Mouse (Mus musculus) 3134 (cell line): Measurements from ENCODE around the gene Plin1.

Experiments used
- DNase-seq: peaks from one replicate; pipeline ENCODE4 v3.0.0-alpha.2; 2011; ENCODE audit warnings: low spot score; ENCODE audit not compliant: insufficient read length; ENCODE audit errors: extremely low read depth

The Plin1 gene

DNA sequence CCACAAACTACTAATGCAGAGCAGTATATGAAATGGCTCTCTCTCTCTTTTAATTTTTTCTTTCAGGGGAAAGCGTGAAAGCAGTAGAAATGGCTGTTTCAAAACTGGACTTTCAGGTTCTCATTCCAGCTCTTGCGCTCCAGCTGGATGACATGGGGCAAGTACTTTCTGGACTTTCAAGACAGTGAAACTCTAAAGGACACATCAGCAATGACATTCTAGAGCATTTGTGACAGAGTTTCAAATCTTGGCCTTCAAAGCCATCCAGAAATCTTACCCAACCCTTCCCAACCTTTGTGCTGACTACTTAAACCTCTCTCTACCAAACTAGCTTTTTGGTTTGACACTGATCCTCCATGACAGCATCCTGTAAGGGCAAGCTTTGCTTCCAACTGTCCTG, 6.2 kb upstream of the Plin1 start:
- DNase-seq, result no peak

DNA sequence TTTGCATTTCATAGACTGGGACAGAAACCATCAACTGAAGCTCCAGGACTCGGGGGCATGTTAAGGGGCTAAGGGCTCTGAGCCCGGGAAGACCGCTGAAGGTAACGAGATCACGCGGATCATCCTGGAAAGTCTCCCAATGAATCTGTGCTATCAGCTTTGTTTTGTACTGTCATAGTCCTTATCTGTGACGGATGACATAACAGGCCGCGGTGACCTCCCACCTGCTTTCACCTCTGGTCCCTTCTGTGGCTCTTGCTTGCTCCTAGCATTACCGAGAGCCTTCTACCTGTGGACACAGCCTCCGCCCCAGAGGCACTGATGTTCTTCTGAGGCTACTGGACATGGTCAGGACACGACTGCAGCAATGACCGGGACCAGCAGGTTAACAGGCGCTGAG, 3.8 kb upstream of the Plin1 start:
- DNase-seq, result no peak

GRCm38 (mm10) chr7:79734563-79734962, 1.9 kb upstream of the Plin1 start:
- no peak for DNase-seq

DNA sequence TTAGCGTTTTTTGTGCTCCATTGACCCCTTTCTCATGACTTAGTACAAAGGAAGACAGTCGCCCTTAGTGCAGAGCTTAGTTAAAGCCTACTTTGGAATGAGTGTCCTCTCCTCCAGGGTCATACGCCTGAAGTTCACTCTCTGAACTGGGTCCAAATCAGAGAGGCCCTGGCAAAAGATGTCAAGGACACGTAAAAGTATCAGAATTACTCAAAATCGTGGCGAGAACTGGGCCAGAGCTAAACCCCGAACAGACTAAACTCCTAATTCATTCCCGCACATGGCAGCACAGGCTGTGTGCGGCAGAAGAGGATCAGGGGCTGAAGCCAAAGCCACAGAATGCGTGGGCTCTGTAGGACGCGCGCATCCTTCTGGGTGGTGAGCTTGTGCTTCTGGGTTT, 1.3 kb downstream of the Plin1 start:
- DNase-seq, result no peak

- no peak for DNase-seq
Observed at GRCm38 (mm10) chr7:79729743-79730370, 2.8 kb downstream of the Plin1 start.

- DNase-seq, result peak; percentile 43
Observed at GRCm38 (mm10) chr7:79729169-79729568, 3.5 kb downstream of the Plin1 start.

DNA sequence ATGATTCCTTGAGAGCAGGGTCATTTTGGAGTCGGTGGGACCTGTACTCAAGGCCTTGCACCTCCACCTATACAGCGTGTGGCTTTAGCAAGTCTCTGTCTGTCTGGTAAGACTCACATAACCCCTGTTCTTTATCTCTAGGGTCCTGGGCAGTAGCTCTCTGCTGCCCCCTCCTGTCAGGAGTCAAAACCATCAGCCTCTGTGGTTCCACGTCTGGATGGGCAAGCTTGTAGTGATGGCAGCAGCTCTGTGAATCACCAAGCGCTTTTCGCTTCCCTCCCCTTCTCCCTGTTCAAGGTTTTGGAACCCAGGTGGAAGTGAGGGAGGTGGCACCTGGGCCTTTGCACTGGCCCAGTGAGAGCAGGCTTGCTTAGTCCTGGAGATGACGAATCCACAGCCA, 4.5 kb downstream of the Plin1 start:
- DNase-seq, result no peak

DNA sequence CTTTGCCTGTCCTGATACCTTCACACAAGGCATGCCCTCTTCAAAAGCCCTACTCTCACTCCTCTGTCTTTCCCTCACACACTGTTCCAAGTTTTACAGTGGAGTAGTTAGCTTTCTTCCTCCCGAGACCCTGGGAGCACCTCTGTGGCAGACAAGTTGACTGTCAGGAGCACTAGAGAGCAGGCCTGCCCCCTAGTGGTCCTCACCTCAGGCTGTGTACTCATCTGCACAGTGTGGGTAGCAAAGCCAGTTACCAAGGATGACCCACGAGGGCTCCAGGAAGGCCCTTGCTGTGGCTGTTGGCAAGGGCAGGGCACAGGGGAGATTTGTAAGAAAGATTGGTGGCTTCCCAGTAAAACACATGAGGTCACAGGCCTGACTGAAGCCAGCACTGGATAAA, 5.6 kb downstream of the Plin1 start:
- no peak for DNase-seq

DNA sequence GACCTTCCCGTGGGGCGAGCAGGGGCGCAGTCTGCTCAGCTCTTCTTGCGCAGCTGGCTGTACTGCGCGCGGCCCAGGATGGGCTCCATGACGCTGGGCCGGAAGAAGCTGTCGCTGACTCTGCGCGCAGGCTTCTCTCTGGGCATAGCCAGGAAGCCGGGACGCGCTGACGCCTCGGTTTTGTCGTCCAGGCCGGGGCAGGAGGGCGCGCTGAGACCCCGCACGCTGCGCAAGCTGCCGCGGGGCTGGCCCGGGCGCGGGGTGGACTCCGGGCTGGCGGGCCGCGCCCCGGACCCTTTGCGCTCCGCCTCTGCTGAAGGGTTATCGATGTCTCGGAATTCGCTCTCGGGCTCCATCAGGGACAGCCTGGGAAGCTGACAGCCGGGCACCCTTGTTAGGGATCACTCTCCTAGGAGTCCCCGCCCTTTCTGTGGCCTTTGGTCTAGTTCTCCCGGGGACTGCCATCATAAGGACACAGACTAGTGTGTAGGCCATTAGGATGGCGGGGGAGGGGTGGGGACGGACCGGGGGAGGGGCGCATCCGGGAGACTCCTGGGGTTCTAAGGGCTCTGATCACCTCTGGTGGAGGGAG, 11.2 kb downstream of the Plin1 start:
- no peak for DNase-seq

GRCm38 (mm10) chr7:79715187-79715981, 17.3 kb downstream of the Plin1 start, which contains the start of gene Kif7:
Gene Kif7 (minus strand): TSS chr7:79715720.
- peak; percentile 83 for DNase-seq

DNA sequence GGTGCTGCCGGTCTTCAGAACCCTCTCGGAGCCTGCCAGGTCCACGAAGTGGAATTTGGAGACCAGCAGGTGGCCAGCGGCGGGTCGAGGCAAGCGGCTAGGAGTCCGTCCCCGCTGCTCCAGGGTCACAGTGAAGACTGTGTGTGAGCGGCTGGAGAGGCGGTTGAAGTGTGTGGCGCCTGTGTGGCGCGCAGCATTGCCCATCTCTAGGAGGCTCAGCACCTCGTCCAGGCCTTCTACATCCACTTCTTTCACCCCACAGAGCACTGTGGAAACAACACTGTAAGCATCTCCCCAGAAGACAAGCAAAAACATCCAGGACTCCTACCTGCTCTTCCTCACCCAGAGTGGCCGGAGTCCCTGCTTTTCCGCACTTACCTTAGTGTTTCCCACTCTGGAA, 21.9 kb downstream of the Plin1 start:
- no peak for DNase-seq

GRCm38 (mm10) chr7:79710130-79710607, 22.5 kb downstream of the Plin1 start:
- DNase-seq, result no peak

DNA sequence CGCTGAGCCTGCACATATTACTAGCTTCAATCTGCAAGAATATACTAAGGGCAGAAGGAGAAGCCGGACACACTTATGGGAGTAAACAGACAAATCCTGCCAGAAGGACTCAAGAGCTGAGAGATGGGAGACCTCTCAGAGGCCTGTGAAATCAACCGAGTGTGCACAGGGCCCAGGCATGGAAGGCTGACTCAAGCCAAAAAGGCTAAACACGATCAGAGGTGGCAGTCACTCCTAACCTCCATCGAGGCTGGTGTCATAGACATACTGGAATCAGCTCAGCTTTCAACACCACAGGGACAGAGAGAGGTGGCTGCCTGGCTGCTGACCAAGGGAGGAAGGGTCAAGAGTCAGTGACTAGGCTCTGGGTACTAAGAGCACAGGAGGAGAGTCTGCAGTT, 27.5 kb downstream of the Plin1 start:
- no peak for DNase-seq

DNA sequence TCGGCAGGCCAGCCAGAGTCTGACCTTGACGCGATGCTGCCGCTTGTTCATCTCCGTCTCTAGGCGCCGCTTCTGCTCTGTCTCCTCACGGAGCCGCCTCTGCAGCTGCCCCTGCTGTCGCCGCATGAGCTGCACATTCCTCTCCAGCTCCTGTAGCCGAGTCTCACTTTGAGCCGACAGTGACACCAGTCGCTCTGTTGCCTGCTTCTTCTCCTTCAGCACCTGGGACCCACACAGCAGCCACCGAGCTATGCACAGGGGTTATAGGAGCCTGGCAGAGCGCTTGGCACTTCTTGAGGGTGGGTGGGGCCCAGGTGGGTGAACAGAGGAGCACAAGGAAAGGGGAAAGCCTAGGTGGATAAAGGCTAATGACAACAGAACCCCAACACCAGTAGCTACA, 29.9 kb downstream of the Plin1 start:
- no peak for DNase-seq

GRCm38 (mm10) chr7:79696495-79696894, 36.2 kb downstream of the Plin1 start:
- no peak for DNase-seq

DNA sequence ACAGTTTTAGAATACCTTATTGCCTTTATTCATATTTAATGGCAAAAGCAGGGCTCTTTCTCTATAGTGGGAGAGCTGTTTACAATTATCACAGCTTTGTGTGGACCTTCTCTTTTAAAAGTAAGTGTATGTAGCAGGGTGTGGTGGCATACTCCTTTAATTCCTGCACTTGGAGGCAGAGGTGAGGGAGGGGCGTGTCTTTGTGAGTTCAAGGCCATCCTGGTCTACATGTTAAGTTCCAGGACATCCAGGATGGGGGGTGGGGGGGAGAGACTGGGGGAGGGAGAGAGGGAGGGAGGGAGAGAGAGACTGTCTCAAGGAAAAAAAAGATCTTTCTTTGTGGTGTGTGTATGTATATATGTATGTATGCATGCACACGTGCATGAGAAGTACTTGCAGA, 52.5 kb downstream of the Plin1 start:
- DNase-seq, result no peak

DNA sequence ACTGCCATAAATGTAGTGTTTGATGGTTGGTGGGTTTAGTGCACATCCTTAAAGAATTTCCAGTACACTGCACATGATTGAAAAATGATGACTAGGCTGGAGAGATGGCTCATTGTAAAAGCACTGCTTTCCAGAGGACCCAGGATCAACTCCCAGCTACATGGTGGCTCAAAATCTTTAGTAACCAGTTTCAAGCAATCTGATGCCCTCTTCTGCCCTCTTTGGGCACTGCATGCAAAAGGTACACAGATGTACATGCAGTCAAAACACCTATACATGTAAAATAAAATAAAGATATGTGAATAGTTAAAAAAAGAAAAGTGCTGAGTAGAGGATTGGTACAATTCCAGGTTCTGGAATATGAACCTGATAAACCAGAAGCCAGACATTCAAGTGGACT, 53.5 kb downstream of the Plin1 start:
- no peak for DNase-seq

DNA sequence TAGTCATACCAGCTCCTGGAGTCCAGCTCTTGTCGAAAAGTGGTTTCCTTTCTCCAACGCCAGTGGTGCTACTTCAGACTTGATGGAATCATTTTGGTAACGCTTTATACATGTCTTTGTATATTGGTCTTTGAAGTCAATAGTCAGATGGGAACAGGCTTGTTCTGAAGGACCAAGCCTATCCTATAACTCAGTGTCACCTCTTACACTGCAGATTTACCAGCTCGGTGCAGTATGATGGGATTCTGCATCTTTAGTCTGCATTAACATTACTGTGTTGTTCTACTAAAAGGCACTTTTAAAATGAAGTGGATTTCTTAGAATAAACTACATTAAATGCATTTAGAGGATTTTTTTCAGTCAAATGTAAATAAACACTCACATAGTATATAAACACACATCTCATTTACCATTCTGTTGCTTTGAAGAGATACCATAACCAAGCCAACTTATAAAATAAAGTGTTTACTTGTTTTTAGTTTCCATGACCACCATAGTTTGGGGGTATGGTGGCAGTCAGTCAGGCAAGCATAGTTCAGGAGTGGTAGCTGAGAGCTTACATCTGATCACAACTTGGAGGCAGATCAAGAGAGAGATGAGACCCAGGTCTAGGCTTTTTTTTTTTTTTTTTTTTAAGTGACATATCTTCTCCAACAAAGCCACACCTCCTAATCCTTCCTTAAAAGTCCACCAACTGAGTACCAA, 61.7 kb downstream of the Plin1 start:
- DNase-seq, result no peak
